Mouse (Mus musculus): ENCODE measurements around the gene Fyn.

Fyn gene

DNA sequence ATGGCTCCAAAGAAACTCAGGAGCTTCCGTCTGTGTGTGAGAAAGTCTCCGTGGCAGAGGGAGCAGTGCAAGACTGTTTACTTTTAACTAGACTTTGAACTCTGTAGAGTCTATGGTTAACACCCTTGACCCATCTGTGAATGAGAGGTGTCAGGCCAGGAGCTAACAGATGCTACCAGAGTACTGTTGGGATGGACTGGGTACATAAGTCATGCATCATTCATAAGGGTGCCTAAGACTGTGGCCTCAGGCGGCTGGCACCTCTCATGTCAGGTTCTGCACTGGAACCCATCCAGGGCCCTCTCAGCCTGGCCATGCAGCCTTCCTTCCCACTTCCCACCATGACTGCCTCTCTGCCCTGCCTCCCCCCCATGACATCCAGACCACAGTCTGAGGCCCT is 166.7 kb downstream of the Fyn start:
- DNase-seq (ENCODE audit: low spot score in 2 of 2), result no peak

GRCm38 (mm10) chr10:39536258-39536657 is 167.6 kb downstream of the Fyn start:
- no peak for DNase-seq (ENCODE audit: low spot score in 2 of 2)

DNA sequence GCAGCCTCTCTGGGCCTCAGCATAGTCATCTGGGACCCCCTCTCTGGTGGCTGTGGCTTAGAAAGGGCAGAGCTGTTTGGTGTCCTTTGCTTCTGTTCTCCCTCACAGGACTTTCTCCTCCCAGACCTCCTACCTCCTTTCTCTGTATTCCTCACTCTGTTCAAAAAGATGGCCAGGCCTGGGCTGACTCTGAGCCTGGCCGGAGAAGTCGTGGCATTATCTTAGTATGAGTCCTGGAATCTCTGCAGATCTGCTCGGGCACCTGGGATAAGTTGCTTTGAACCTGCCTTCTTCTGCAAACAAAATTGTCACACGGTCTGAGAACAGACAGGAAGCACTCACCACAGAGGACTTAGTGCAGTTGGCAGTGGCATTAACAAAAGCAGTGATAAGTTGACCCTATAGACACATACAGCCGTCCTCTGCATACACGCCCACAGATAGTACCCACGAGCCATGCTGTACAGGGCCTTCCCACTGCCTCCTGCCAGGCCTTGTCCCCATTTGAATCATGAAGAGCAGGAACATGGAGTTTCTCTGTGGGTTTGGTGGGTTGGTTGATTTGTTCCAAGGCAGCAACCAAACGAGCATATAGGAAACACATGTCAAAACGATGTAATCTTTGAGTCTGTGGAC is 171.5 kb downstream of the Fyn start:
- DNase-seq (ENCODE audit: low spot score in 2 of 2), result no peak

GRCm38 (mm10) chr10:39540995-39541394 is 172.3 kb downstream of the Fyn start:
- DNase-seq (ENCODE audit: low spot score in 2 of 2), result no peak

DNA sequence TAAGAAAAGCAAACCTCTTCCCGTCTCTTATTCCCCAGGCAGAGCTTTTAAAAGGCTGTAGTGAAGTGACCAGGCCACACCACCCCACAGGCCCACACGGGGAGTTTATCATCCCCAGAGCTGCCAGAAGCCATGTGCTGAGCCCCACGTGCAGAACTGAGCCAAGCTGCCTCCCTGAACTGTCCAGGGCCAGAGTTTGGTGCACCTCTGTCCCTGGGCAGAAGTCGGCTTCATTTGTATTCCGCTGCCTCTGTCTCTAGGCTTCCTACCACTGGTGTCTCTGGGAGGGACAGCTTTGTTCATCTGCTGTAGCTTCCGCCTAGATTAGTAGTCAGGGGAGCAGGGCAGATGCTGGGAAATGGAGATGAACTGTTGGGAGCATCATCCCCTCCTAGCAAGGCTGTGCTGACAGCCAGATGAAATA is 172.8 kb downstream of the Fyn start:
- DNase-seq (ENCODE audit: low spot score in 2 of 2), result no peak

- no peak for DNase-seq (ENCODE audit: low spot score in 2 of 2)
These were observed 173.4 kb downstream of the Fyn start for GRCm38 (mm10) chr10:39541951-39542521.

DNA sequence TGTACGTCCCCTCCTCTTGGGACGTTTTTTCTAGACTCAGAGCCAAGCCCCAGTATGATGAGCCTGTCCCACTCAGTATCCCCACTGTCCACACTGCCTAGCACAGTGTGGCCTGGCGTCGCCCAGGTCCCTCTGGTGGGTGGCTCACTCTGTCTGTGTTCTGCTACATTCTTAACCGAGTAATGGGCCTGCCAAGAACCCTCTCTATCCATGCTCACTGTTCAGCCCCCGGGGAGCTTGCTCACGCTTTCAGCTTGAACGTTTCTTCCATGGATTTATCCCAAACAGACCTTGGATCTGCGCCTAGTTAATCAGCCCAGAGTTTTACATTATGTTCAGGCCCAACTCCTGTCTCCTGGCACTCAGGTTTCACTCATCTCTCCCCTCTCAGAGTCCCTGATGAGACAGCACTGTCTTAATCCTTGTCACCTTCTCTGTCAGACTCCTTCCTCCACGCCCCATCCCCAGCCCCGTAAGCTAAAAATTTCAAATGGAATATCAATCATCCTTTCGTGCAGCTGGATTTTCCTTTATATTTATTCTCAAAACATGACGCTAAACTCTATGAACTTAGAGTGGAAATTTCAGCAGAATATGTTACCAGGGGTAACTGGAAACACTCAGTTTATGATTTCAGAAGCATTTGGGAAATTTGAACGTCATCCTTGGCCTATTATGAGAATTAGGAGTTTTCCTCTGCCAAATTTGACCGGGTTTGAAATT is 174.0 kb downstream of the Fyn start:
- no peak for DNase-seq (ENCODE audit: low spot score in 2 of 2)

DNA sequence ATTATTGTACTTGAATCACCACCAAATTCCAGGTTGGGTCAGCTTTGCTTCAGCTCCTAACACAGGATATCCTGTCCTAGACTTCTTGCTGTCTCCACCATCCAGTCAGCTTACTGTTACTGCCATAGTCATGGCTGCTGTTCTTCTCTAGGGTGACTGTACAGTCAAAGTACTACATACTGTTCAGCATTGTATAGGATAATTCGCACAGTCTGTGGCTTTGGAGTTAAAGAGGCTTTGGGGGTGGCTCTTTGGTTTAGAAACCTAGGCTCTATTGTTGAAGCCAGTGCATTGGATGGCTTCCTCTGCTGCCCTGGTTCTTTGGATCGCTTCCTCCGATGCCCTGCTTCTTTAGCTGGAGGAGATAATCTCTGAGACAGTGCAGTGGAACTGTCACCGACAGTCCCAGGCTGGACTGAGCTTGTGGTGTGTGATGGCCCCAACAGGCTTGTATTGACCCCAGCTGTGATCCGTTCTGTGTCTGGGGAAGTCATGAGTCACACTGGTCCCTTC is 174.7 kb downstream of the Fyn start:
- DNase-seq (ENCODE audit: low spot score in 2 of 2), result no peak

DNA sequence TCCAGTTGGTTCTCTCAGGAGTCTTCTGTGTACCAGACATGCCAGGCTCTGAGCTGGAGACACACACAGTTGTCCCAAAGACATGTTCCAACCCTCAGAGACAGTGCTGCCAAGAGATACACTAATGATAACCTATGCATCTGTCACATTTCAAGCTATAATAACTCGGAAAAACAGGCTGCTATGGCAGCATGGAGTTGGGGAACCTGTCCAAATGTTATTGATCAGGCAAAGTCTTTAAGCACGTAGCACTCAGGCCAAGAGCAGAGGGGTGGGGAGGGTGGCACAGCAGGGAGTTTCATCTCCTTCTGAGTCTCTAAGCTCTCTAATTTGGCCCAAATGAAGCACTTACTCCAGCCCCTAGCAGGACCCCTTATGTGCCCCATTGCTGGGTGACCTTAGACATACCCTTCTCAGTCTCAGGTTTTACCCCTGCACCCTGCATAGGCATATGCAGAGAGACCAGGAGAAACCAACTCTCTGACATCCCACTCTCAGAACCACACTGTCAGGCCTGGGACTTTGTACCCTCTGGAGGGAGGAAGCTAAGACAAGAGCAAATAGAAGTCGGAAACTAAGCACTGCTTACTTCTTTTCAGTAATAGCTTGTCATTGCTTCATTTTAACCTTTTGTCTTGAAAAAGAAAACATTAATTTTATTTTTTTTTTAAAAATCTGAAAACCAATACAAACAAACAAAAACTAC is 178.9 kb downstream of the Fyn start:
- DNase-seq (ENCODE audit: low spot score in 2 of 2), result no peak

DNA sequence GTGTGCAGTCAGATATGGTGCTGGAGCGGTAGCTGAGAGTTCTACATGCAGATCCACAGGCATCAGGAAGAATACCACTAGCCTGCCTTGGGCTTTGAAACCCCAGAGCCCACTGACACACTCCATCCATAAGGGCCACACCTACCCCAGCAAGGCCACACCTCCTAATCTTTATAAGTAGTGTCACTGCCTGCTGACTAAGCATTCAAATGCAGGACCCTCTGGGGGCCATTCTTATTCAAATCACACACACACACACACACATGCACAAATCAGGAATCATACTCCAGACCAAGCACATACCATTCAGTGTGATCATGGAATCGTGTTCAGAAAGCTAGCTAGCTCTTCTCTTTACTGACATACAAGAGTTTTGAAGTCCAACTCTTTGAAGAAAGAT is 182.1 kb downstream of the Fyn start:
- no peak for DNase-seq (ENCODE audit: low spot score in 2 of 2)

- no peak for DNase-seq (ENCODE audit: low spot score in 2 of 2)
These were observed 183.1 kb downstream of the Fyn start for GRCm38 (mm10) chr10:39551637-39552185.

DNA sequence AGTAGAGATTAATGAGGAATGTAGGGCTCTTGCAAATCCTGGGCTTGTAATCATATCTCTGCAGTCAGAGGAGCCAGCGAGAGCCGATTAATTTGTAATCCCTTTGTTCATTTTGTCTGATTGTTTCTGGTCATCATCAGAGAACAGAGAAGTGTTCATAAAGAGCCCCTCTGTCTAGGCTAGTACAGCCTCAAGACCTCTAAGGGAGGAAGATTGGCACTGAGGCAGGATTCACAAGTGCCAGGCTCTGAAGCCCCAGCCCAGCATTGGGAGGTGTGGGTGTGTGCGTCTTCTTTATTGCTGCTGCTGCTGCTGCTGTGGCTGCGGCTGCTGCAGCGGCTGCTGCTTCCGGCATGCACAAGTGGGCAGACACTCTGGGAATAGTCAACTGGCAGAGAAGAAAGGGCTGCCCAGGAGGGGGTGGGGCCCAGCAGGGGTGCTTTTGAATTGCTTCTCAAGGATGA is 183.7 kb downstream of the Fyn start:
- DNase-seq (ENCODE audit: low spot score in 2 of 2), result no peak

- DNase-seq (ENCODE audit: low spot score in 2 of 2), result no peak
These were observed 184.2 kb downstream of the Fyn start for GRCm38 (mm10) chr10:39552903-39553302.

DNA sequence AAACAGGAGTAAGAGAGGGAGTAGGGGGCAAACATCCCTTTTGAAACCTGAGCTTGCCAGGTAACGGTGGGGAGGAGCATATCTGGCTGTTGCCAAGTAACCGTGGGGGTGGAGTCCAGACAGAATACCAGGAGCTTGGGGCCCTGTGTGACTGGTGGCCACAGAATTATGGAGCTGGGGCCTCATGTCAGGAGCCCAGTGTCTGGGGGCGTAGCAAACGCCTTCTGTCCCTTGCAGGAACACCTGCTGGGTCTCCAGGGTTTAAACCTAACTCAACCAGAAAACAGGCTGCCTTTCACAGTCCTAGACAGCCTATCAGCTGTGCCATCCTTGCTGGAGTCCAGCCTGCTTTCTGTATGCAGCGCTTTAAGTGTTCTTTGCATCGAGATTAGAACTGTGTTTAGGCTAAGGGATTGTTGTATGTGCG is 186.6 kb downstream of the Fyn start:
- DNase-seq (ENCODE audit: low spot score in 2 of 2), result no peak

GRCm38 (mm10) chr10:39555740-39556139 is 187.1 kb downstream of the Fyn start:
- DNase-seq (ENCODE audit: low spot score in 2 of 2), result no peak

DNA sequence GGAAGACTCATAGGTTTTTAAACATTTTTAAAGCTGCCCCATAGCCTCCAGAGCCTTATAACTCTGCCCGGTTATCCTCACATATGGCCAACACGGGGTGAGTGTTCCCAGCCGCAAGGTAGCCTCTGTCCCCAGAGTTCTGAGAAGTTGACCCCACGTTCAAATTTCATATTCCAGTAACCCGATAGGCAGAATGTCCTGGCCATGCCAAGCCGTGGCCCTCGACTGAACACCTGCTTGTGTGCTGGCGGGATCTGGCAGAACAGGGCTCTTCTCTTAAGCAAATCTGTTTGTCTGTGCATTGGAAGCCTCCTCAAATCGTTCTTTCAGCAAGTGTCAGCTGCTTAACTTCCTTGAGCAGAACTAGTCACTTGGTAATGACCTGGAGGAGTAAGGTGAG is 188.7 kb downstream of the Fyn start:
- no peak for DNase-seq (ENCODE audit: low spot score in 2 of 2)

DNA sequence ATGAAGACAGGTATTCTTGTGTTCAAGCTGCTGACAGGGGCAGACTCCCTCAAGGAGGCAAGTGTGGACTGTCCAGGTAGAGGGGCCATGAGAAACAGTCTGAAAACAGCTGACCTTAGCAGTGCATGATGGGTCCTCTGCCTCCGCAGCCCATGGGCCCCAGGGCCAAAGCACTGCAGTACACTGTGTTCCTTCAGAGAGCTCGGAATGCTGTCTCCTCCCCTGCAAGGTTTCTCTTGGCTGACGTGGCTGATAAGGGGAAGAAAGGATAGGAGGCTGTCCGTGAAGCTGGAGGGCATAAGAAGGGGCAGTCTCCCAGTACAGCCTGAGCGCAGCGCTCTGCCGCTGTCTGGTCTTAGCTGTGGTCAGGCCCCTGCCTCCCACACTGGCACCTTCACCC is 189.2 kb downstream of the Fyn start:
- peak in 1 of 2 experiments; percentile 62 for DNase-seq (ENCODE audit: low spot score in 2 of 2)

GRCm38 (mm10) chr10:39558492-39559005 is 189.9 kb downstream of the Fyn start:
- no peak for DNase-seq (ENCODE audit: low spot score in 2 of 2)

- DNase-seq (ENCODE audit: low spot score in 2 of 2), result no peak
These were observed 190.7 kb downstream of the Fyn start for GRCm38 (mm10) chr10:39559321-39559720.

- DNase-seq (ENCODE audit: low spot score in 2 of 2), result no peak
These were observed 193.7 kb downstream of the Fyn start for GRCm38 (mm10) chr10:39562383-39562782.

DNA sequence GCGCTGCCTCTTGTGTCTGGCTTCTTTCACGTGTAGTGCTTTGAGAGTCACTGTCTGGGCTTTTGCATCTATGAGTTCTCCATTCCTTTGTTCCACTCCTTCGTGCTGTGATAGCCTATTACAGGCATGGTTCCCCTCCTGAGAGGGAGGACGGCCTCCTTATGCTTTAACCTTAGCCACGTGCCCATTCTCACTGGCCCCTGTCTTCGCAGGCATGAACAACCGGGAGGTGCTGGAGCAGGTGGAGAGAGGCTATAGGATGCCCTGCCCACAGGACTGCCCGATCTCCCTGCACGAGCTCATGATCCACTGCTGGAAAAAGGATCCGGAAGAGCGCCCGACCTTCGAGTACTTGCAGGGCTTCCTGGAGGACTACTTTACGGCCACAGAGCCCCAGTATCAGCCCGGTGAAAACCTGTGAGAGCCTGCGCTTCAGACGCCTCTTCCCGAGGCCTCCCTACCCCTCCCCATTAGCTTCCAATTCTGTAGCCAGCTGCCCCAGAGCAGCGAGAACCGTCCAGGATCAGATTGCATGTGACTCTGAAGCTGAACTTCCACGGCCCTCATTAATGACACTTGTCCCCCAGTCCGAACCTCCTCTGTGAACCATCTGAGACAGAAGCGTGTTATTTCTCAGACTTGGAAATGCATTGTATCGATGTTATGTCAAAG is 195.0 kb downstream of the Fyn start:
- no peak for DNase-seq (ENCODE audit: low spot score in 2 of 2)

All from urinary bladder, adult 18-20 months (tissue).